Mouse (Mus musculus) induced T-regulatory cell, adult 2 months (primary cell): ENCODE results near the gene Plppr2.

Experiments used
- DNase-seq: peaks from one replicate; pipeline ENCODE4 v3.0.0-alpha.2; 2012; ENCODE audit warnings: low read depth

Gene Plppr2

DNA sequence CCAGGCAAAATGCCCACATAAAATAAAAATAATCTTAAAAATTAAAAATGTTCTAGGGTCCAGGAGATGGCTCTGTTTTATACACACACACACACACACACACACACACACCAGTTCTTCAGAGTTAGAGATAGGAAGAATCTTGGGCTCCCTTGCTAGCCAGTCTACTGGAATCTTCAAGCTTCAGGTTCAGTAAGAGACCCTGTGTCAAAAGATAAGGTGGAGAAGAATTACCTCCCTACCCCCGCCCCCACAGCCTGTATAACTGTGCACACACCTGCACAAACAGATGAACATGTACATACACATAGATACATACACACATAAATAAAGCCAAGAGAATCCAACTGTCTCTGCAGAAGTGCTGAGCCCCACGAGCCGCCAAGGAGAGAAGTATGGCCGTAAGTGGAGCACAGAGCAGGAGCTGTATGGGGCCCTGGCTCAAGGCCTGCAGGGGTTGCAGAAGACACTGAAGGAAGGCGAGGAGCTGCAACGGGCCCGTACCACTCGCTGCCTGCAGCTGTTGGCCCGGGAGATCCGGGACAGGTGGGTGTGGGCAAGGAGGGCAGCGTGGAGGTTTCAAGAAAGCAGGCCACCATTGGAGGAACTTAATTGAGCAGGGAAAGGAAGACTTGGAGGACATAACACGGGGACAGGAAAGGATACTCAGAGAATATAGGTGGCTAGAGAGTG lies 4.2 kb upstream of the Plppr2 start:
- no peak for DNase-seq

DNA sequence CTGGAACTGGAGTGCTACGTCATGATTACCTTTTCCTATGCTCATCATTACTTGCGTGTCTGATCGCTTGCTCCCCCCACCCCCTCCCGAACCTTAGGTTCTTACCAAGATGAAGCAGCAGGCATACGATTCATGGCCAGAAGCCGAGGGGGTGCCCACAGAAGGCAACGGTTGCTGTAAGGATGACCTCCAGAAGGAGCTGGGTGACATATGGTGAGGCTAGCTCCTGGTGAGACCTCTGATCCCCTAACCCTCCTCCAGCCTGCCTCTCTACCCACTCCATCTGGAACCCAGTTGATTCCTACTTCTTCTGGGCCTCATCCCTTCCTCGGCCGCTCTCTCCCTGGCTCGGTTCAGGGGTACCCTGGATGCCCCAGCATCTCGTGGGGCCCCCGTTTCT lies 2.8 kb upstream of the Plppr2 start:
- DNase-seq, result no peak

DNA sequence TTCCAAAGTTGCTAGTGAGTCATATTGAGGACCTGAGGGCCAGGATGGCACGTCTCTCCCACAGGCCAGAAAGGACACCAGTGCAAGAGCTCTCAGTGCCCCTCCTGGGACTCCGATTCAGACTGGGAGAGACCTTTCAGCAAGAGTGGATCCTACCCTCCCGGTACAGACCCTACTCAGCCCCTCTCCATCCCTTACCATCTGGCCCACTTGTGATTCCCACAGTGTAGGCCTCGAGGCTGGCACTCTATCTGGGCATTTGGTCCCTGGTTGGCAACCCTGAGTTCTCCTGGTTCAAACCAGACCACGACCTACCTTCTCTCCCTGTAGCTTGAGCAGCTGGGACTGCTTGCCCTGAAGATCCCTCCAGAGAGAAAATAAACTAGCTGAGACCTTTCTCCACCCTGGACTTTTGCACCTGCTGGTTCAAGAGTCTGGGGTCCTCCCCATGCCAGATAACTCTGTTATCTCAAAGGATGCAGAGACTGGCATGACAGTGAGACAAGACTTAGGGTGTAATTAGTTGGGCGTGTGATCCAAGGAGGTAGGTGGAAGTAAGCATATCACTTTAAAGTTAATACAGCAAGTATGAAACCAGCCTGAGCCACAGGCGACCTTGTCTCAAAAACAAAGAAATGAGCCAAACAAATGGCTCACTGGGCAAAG lies 1.2 kb upstream of the Plppr2 start:
- no peak for DNase-seq

DNA sequence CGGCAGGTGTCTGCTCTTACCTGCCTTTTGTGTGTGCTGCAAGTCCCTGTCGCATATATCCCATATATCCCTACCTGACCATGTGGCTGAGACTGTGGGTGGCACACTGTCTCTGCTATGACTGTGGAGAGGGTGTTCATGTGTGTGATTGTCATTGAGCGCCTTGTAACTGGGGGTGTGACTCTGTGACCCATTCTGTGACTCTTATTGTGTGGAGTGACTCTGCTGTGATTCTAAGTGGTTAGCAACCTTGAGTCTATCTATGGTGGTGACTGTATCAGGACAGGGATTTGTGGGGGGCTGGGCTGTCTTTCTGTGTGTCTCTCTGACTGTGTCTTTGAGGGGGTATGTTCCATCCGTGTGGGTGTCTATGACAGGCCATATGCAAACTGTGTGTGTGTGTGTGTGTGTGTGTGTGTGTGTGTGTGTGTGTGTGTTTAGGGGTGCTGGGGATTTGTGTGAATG lies 910 bp downstream of the Plppr2 start:
- no peak for DNase-seq

DNA sequence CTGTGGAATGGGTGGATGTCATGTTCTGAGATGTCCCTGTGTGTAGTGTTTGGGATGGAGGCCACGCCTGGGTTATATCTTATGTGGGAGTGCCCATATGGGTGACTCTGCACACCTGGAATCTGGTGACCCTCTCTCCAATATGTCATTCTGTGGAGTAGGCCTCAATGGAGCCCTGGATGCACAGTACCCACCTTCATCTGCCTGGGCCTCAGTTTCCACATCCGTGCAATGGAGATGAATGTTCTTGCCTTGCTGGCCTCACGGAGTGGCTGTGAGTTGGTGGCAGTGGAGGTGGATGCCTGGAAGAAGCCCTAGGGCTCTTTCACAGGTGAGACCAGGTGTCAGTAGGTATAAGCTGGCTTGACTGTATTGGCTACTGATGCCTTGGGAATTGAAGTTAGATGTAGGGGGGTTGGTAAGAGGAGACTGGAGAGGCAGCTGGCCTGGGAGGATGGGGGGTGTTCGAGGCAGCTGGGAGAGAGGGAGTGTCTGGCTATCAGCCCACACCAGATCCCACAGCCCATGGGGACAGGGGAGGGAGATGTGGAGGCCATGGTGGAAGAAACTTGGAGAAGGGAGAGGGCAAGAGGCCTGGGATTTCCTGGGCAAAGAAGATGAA lies 1.5 kb downstream of the Plppr2 start:
- DNase-seq, result no peak

DNA sequence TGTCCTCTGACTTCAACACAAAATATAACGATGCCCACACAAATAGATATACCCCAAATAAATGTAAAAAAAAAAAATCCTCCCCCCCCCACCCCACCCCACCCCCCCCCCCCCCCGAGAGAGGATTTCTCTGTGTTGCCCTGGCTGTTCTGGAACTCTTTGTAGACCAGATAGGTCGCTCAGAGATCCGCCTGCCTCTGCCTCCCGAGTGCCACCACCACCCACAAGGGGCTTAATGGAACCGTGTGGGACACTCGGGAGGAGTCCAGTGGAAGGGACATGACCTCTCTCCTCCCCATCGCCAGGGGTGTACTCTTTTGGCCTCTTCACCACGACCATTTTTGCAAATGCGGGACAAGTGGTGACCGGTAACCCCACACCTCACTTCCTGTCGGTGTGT lies 6.2 kb downstream of the Plppr2 start:
- no peak for DNase-seq

DNA sequence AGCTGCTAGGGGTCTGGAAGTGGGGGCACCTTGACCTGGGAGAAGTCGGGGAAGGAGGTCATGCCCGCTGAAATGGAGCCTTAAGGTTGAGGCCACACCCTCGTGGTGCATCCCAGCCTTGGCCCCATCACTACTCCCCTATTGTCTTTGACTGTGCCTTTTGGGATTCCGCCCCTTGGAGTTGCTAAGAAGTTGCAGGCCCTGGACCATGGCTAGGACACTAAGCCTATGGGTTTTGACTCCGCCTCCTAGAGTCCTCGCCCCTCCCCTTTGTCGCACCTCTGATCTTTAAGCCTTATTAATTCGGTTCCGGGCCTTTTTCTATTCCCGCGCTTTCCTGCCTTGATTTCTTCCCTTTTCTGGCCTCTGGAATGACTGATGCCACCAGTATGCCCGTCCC lies 6.8 kb downstream of the Plppr2 start:
- DNase-seq, result no peak

DNA sequence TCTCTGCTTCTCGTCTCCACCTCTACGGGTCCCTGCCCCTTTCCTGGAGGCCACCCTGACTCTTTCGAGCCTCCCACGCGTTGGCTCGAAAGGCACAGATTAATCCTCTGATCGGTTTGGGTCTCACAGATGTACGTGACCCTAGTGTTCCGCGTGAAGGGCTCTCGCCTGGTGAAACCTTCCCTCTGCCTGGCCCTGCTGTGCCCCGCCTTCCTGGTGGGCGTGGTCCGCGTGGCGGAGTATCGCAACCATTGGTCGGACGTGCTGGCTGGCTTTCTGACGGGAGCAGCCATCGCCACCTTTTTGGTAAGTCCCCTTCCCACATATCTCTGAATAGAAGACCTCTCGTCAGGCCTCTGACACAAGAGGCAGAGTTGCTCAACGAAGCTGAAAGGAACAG lies 7.4 kb downstream of the Plppr2 start:
- DNase-seq, result no peak

DNA sequence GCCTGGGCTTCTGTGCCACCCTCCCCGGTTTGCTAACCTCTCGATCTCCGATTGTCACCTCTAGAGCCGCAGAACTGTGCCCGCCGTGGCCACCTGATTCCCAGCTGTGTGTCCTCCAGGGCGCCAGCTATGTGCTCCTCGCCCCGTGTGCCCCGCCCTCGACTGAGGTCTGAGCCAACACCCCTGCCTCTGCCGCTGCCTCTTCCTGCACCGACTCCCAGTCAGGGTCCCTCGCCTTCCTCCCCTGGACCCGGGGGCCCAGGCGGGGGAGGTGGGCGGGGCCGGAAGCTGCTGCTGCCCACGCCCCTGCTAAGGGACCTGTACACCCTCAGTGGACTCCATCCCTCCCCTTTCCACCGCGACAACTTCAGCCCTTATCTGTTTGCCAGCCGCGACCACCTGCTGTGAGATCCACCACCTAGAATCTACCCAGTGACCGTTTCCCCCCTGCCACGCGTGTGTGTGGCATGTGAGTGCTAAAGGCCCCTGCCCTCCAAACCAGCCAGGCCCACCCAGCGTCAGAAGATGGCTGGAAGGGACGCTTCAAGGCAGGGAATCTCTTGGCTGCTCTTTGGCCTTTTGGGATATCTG lies 10.8 kb downstream of the Plppr2 start:
- no peak for DNase-seq

DNA sequence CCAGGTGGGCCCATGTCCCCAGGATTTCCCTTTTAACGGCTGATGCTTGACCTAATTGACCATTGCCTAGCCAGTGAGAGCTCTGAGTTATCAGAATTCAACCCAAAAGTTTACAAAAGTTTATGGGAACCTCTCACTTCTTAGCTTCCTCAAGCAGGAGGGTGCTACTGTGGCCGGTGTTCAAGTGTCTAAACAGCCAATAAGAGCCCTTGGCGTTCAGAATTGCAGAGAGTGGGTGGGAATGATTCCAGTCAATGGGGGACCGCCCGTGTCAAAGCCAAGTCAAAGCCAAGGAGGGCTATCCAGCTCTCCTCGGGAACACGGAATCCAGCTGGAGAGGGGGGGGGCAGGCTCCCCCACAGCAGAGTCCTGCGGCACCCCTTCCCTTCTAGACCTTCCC lies 11.3 kb downstream of the Plppr2 start:
- no peak for DNase-seq

DNA sequence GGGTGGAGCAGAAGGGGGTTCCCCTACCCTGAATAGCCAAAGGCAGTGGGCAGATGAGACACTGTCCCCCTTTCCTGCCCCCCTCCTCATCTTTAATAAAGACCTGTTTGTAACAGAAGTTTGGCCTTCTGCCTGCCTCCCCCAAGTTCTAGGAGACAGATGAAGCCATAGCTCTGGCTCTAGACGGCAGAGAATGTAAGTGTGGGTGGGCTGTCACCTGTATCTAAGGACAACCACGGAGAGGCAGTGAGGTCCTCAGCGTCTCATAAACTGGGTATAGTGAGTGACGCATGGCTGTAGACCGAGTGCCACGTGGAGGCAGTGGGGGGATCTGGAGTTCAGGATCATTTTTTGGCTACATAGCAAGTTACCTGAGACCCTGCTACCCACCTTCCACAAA lies 12.0 kb downstream of the Plppr2 start:
- DNase-seq, result no peak

DNA sequence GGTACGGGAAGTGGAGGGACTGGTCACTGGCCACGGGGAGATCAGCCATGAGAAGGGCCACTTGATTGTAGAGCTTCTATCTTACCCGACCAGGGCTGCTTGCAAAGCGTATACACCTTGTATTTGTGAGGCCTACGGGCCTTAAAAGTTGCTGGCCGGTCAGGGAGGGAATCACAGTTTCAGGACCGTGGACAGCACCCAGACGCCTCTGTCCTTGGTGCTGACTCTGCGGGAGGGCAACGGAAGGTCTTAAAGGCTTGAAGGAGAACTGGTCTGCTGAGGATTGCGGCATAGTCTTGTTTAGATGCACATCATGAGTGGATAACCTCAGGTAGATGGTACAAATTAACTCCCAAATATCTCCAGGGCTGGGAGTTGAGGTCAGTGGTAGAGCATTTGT lies 13.5 kb downstream of the Plppr2 start:
- DNase-seq, result peak; percentile 83

DNA sequence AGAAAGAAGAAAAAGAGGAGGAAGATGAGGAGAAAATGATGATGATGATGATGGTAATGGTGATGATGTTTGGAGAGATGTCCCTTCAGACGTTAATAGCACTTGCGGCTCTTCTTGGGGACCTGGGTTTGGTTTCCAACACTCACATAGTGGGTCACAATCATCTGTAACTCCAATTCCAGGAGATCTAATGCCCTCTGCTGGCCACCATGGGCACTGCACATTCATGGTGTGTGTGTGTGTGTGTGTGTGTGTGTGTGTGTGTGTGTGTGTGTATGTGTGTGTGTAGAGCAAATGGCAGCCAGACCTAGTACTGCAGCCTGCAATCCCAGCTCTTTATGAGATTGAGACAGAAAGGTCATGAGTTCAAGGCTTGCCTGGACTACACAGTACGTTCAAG lies 15.1 kb downstream of the Plppr2 start:
- peak; percentile 52 for DNase-seq

DNA sequence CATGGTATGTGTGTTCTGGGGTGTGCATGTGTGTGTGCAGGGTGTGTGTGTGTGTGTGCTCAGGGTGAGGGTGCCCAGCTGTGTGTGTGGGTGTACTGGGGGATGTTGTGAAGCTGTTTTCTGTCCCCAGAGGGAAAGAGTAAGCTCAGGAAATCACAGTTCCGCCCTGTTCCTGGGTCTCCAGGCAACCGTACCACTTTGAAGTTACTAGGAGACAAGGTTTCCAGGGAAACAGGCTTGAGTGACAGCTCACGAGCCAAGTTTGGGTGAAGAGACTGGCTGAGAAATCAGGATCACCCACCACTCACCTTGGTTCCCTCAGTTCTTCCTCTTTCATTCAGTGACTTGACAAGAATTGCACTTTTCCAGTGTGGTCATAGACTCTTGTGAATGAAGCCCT lies 16.8 kb downstream of the Plppr2 start:
- peak; percentile 40 for DNase-seq

DNA sequence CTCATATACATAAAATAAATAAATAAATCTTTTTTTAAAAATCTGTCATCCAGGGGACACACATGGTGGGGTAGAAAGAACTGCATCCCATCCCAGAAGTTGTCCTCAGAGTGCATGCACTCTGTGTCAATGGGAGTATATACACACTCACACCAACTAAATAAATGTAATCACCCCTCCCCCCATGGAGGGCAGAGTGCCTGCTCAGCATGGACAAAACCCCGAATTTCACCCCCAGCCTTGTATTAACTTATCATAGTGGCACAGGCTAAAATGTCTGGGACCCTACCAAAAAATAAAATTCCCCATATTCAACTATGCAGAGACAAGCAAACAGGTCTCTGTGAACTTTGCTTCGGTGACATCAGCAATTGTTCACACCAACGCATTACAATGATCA lies 17.8 kb downstream of the Plppr2 start:
- DNase-seq, result peak; percentile 29

DNA sequence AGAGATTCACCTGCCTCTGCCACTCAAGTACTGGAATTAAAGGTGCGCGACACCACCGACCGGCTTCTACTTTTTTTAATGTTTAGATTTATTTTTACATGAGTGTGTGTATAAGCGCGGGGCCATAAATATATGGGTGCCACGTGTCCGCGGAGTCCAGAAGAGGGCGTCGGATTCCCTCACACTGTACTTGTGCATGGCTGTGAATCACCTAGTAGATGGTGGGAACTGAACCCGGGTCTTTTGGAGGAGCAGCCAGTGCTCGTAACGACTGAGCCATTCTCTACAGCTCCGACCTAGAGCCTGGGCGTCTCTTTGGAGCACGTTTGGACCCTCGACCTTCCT lies 18.4 kb downstream of the Plppr2 start:
- no peak for DNase-seq

DNA sequence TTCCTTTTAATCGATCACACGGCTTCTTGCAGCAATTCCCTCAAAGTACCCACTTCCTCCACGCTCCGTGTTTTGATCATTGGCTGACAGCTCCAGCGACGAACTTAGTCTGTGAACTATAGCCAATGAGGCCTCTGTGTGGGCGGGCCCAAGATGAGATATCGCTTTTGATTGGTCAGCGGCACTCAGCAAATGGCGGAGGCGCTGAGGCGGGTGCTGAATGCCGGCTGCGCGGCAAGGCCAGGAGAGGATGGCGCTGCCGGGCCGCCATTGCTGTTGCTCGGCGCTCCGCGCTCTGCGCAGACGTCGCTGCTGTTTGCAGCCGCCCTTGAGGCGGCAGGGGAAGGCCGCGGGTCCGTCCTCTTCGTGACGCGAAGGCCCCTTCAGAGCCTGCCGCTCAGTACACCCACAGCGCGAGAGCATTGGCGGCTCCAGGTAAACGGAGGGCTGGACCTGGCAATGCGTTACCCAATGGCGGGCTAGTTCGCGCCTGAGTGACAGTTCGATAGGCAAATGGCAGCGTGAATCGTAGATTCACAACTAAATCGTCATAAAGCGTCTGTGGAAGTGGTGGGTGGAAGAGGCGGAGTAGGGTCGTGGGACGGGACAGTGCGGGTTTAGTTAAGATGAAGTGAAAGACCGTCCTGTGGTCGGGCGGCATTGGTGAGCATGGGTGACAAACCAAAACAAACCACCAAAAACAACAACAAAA lies 18.9 kb downstream of the Plppr2 start, which contains the start of gene Swsap1:
TSS of gene Swsap1 (plus strand) at position 186 of the 712 bp plus-strand sequence.
- peak; percentile 99 for DNase-seq

DNA sequence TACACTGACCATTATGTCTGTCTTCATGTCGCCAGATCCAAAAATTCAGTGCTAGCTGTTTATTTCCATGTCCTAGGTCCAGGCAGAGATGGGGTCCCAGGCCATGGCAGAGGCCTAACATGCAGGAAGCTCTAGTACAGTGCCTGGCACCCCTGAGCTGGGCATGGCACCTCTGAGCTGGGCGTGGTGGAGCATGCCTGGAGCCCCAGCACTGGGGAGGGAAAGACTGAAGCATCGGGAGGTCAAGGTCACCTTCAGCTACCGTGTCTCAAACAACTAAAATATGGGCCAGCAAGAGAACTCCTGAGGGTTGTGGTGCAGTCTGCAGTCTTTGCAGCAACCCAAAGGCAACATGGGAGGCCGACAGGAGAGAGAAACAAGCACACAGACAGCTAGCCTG lies 21.5 kb downstream of the Plppr2 start:
- no peak for DNase-seq

DNA sequence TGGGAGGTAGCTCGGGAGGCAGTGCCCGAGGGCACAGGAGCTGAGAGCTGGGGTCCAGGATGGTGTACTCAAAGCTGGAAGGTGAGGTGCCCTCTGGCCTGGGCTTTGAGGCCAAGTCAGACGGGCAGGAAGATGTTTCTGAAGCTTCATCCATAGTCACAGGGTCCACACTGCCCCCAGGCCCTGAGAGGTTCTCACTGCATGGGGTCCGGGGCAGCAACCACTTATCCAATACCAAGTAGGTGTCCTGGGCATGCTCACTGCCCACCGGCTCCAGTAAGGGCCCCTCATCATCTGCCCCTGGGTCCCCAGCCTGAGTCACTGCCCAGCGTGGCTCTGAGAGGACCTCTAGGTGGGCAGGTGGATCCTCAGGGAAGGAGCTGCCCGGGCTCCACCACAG lies 22.4 kb downstream of the Plppr2 start:
- no peak for DNase-seq

DNA sequence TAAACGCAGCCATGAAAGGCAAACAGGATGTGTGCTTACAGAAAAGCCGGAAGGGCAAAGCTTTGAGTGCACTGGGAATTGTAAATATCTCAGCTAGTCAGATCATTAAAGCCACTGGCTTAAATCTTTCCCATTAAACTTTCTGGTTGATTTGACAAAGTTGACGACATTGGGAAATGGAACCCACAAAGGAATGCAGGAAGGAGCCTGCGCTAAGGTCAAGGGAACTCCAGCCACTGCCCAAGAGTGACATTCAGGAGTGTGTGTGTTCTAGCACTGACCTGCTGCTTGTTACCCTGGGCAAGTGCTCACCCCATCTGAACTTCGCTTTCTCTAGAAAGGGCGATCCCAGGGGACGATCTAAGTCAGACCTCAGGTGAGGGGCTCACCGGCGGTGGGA lies 23.3 kb downstream of the Plppr2 start:
- no peak for DNase-seq

DNA sequence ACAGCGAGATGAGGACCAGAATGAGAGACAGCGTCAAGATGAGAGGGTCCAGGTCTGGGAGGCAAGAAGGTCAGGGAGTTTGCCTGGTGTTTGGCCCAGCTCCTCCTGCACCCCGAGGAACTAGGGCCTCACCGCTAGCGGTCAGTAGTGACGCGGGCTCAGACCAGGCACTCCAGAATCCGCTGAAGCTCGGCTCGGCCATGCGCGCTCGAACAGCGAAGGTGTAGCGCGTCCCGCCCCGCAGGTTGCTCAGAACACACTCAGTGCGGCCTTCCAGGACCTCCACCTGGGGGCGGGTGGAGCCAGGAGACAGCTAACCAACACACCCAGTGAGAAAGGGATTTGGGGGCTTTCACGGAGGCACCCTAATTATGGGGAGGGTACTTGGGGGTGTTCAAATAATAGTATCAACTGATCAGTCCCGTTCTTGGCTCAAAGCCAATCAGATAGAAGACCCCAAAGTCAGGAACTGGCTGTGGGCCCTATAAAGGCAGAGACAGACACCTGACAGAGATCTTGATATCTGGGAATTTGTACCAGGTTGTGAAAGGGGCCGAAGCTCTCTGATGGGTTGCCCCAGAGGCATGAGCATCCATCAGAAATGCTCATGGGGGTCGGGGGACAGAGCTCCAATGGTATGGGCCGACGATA lies 23.9 kb downstream of the Plppr2 start:
- no peak for DNase-seq
